Mouse (Mus musculus) C2C12 (cell line): ENCODE results near the gene Emg1. TPM values are rescaled to one million over a fixed set of nuclear protein-coding genes. Genes with fewer than 3 reads are reported as not detected.

Source experiments
- H3K27me3 ChIP-seq: one replicate; pipeline ENCODE4 v1.6.1; 2011; ENCODE audit not compliant: control insufficient read depth, insufficient read depth, insufficient read length
- H3K36me3 ChIP-seq: one replicate; pipeline ENCODE4 v1.6.1; 2011; ENCODE audit not compliant: control insufficient read depth, insufficient read depth
- H3K4me3 ChIP-seq: one replicate; pipeline ENCODE4 v1.5.1; 2011; ENCODE audit warnings: mild to moderate bottlenecking, control low read depth; ENCODE audit not compliant: poor library complexity, insufficient read depth, severe bottlenecking
- H3K79me2 ChIP-seq: one replicate; pipeline ENCODE4 v1.6.1; 2011; ENCODE audit not compliant: control insufficient read depth, insufficient read depth
- H3K79me3 ChIP-seq: one replicate; pipeline ENCODE4 v1.6.1; 2011; ENCODE audit warnings: low read depth, control low read depth
- H3ac ChIP-seq: one replicate; pipeline ENCODE3; 2011; ENCODE audit warnings: low read depth; ENCODE audit not compliant: control insufficient read depth, insufficient read length
- CEBPB ChIP-seq: IDR thresholded peaks from one replicate; pipeline ENCODE4 v1.6.1; 2011; ENCODE audit warnings: low read depth, mild to moderate bottlenecking, control low read depth, moderate library complexity
- CTCF ChIP-seq: IDR thresholded peaks from one replicate; pipeline ENCODE4 v1.5.1; 2011; ENCODE audit not compliant: control insufficient read depth, insufficient read depth, insufficient read length
- FOSL1 ChIP-seq: IDR thresholded peaks from one replicate; pipeline ENCODE4 v1.8.0; 2011; ENCODE audit warnings: mild to moderate bottlenecking, low read length; ENCODE audit not compliant: poor library complexity, insufficient read depth, severe bottlenecking
- MAX ChIP-seq: IDR thresholded peaks from one replicate; pipeline ENCODE4 v1.6.1; 2011; ENCODE audit warnings: mild to moderate bottlenecking, control low read depth
- MYOD1 ChIP-seq: IDR thresholded peaks from one replicate; pipeline ENCODE4 v1.6.1; 2011; ENCODE audit warnings: low read depth; ENCODE audit not compliant: control insufficient read depth, insufficient read length
- MYOG ChIP-seq: IDR thresholded peaks from one replicate; pipeline ENCODE4 v1.6.1; 2011; ENCODE audit not compliant: control insufficient read depth, insufficient read length; ENCODE audit errors: extremely low read depth
- USF1 ChIP-seq: IDR thresholded peaks from one replicate; pipeline ENCODE4 v1.6.1; 2011; ENCODE audit warnings: low read depth, mild to moderate bottlenecking, control low read depth, moderate library complexity
- polyA plus RNA-seq: library from polyadenylated mRNA; unstranded; fragments of >200 nt; fragmentation: generic; extraction: Trizol; gene quantifications from one replicate; pipeline ENCODE4 v1.2.1, GENCODE M21; 2012; ENCODE audit warnings: missing spikeins

The Emg1 gene
- polyA plus RNA-seq, 1 experiment, result 208 TPM

DNA sequence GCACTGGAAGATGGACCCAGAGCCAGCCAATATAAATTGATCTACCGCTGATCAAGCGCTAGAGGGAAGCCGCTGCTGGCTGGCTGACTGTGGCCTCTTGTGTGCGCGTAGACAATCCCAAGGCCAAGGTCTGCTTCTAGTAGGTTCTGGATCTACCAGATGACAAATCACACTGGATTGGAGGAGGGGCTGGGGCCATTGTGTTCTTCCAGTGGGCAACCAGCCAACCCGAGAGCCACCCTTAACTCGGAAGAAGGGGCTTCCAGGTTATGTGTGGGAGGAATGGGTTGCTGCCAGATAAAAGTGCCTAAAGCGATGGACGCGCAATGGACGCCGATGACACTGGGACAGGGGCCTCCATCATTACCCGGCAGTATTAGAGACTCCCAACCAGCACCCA is 6.0 kb upstream of the Emg1 start:
- Histone ChIP-seq H3K36me3 (peaks cover 38% of the 10 kb centered on the region), H3K79me3 (peaks cover 18% of the 10 kb centered on the region), H3K79me2 (peaks cover 24% of the 10 kb centered on the region), H3K27me3 (no peaks in the 10 kb centered on the region), H3ac (no peak overlapping the region), H3K4me3 (no peak overlapping the region)
- TF ChIP-seq MYOD1 (no peak), CEBPB (no peak), MAX (no peak), MYOG (no peak), USF1 (no peak), CTCF (no peak), FOSL1 (no peak)

DNA sequence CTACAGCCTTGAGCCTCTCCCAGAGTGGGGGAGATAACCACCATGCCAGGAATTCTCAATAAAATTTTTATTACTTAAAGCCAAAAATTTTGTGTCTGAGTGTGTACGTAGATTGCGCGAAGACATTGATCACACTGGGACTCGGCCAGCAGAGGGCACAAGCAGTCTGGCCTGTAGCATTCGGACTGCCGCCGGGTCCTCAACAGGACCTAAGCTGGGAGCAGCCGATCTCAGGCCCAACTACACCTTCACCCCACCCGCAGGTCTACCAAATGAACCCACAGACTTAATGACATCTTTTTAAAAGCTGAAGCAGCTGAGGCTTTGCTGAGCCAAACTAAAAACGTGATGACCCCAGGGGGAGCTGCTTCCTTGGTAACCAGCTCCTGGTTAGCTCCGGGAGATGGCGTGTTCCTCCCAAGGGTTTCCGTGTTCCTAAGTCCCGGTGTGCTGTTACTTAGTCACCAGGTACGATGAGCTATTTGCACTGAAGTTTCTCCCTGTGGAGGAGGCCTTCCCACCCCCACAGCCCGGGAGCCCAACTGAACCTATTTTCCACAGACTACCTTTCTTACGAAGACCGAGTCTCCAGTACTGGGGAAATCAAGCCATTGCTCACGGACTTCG is 5.0 kb upstream of the Emg1 start:
- H3K79me2 ChIP-seq, result peaks cover 34% of the 10 kb centered on the region
- no peak overlapping the region for H3K4me3 ChIP-seq
- peaks cover 24% of the 10 kb centered on the region for H3K79me3 ChIP-seq
- H3K27me3 ChIP-seq, result no peaks in the 10 kb centered on the region
- H3K36me3 ChIP-seq, result peaks cover 38% of the 10 kb centered on the region
- no peak overlapping the region for H3ac ChIP-seq
- TF ChIP-seq MYOD1 (no peak), MAX (no peak), FOSL1 (no peak), CEBPB (no peak), USF1 (no peak), CTCF (no peak), MYOG (no peak)

DNA sequence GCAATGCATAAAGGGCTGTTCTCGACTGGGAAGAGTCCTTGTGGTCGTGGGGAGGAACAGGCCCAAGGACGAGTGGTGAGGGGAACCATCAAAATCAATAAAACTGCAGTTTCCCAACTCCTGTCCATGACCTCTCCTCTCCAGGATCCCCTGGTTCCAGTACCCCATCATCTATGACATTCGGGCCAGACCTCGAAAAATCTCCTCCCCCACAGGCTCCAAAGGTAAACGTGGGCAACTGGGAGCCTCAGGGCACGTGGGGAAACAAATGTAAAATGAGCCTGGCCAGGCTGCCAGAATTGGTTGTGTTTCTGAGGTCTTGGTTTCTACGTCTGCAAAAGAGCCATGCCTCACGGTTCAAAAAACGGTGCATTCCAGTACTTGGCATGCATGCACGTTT is 940 bp upstream of the Emg1 start:
- TF ChIP-seq CTCF (no peak), MYOG (no peak), FOSL1 (no peak), MAX (no peak), USF1 (peak; percentile 1), CEBPB (no peak), MYOD1 (no peak)
- Histone ChIP-seq H3ac (peak overlapping the region; percentile 96), H3K27me3 (no peaks in the 10 kb centered on the region), H3K79me3 (peaks cover 64% of the 10 kb centered on the region), H3K36me3 (peaks cover 65% of the 10 kb centered on the region), H3K79me2 (peaks cover 75% of the 10 kb centered on the region), H3K4me3 (peak overlapping the region; percentile 97)

DNA sequence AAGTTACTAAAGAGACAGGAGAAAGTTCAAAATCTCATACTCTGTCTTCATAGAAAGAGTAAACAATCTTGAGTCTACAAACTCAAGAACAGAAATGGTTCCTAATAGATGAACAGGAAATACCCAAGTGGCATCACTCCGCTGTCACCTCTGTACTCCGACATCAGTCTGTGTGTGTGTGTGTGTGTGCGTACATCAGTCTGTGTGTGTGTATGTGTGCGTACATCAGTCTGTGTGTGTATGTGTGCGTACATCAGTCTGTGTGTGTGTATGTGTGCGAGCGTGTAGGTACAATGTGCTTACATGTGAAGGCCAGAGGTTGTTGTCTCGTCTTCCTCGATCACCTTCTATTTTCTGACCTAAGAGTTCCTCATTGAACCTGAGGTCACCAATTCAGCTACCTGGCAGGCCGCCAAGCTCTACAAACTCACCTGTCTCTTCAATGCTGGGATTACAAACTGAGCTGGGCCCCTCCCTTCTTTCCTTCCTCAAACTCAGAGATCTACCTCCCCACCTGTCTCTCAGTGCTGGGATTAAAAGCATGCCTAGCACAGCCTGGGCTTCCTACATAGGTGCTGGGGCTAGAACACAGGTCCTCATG is 3.6 kb downstream of the Emg1 start:
- H3ac ChIP-seq, result no peak overlapping the region
- no peak overlapping the region for H3K4me3 ChIP-seq
- TF ChIP-seq FOSL1 (no peak), MYOG (no peak), USF1 (no peak), CEBPB (no peak), MYOD1 (no peak), CTCF (no peak), MAX (no peak)
- no peaks in the 10 kb centered on the region for H3K27me3 ChIP-seq
- peaks cover 84% of the 10 kb centered on the region for H3K79me2 ChIP-seq
- H3K79me3 ChIP-seq, result peaks cover 73% of the 10 kb centered on the region
- peaks cover 65% of the 10 kb centered on the region for H3K36me3 ChIP-seq

DNA sequence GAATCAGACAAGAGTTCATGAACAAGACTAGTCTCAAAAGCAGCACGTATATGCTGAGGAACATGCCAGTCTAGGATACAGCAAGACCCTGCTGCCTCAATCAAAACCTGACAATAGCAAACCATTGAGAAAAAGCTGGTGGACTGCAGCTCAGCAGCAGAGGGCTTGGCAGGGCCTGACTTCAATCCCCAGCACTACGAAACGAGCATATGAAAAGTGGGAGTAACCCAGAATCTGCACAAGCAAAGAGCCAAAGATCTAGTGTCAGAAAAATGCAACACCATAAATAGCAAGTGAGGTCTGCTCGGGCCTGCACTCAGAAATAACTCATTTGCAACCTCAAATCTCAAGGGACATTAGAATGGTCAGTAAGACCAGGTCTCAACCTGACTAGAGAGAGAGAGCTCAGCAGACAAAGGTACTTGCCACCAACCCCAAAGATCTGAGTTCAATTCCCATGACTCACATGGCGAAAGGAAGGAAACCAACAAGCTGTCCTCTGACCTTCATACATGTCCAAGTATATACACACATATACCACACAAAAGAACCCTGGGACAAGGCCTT is 5.8 kb downstream of the Emg1 start:
- peaks cover 62% of the 10 kb centered on the region for H3K79me2 ChIP-seq
- peaks cover 87% of the 10 kb centered on the region for H3K36me3 ChIP-seq
- no peak overlapping the region for H3ac ChIP-seq
- peaks cover 55% of the 10 kb centered on the region for H3K79me3 ChIP-seq
- no peaks in the 10 kb centered on the region for H3K27me3 ChIP-seq
- no peak overlapping the region for H3K4me3 ChIP-seq
- TF ChIP-seq CTCF, result no peak
- no peak for TF ChIP-seq USF1
- TF ChIP-seq MYOD1, result no peak
- no peak for TF ChIP-seq MYOG
- TF ChIP-seq CEBPB, result no peak
- no peak for TF ChIP-seq FOSL1
- TF ChIP-seq MAX, result no peak

DNA sequence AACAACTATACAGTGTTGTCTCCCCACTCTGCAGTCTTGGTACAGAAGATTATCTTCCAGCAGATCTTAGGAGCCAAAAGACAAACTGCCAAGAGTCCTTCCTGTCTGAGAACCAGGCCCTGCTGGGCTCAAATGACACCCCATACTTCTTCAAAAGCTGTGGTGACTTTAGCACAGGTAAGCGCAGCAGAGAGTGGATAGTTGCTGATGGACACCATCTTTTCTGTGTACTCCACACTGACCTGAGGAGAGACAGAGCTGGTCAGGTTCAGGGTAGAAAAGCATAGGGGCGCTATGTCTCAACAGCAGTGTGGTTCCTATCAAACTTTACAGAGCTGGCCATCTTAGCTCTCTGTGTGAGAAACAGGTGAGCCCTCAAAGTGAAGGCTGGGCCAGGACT is 7.6 kb downstream of the Emg1 start:
- no peaks in the 10 kb centered on the region for H3K27me3 ChIP-seq
- H3ac ChIP-seq, result no peak overlapping the region
- H3K79me2 ChIP-seq, result peaks cover 44% of the 10 kb centered on the region
- peaks cover 79% of the 10 kb centered on the region for H3K36me3 ChIP-seq
- peaks cover 38% of the 10 kb centered on the region for H3K79me3 ChIP-seq
- H3K4me3 ChIP-seq, result no peak overlapping the region
- TF ChIP-seq MAX (no peak), MYOD1 (no peak), CTCF (no peak), CEBPB (no peak), MYOG (no peak), USF1 (no peak), FOSL1 (no peak)
